Mouse (Mus musculus): ENCODE measurements around the gene Mpg. TPM values are rescaled to one million over a fixed set of nuclear protein-coding genes. Genes with fewer than 3 reads are reported as not detected.

Mpg gene
- total and polyA plus RNA-seq, 3 experiments = 39.1 to 40.3 (median 39.6) TPM

DNA sequence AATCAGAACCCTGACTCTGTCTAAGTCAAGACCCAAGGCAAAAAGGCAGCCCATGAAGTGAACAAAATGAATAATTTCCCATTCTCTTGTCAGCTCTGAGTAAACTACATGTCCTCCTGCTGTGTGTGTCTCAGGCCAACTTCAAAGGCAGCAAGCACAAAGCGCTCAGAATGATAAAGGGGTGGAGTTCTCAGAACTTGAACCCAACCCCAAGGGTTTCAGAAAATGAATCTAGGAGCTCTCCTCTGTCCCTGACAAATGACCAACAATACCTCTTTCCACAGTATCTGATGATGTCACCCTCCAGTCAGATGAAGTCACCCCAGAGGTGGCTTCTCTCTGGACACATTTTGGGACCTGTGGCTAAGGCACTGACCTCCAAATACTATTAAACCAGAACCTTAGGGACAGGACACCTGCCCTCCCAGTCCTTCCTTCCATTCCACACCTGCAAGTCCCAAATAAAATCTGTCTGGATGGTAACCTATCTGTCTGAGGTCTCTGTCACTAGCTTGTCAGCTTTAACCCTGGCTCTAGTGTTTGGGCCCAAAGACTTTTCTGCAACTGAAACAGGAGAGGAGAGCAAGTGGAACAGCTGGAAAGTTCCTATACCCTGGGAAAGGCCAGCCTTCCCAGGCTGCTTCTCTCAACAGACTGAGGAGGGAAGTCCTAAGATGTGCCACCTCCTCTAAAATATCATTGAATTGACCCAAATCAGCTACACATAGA lies 55.3 kb downstream of the Mpg start:
- no peak for TF ChIP-seq USF1 (IDR thresholded peaks at IDR 0.05; ENCODE audit: low read depth, low read length)
- no peak for TF ChIP-seq E2F4 (IDR thresholded peaks at IDR 0.05; ENCODE audit: insufficient replicate concordance, low read depth, low read length)
- no peak for TF ChIP-seq MYC (IDR thresholded peaks at IDR 0.05; ENCODE audit: low read depth, low read length)
- TF ChIP-seq MAX (IDR thresholded peaks at IDR 0.05; ENCODE audit: low read length) = no peak
- no peak for TF ChIP-seq CHD2 (IDR thresholded peaks at IDR 0.05; ENCODE audit: low read length)
- TF ChIP-seq EP300 (IDR thresholded peaks at IDR 0.05; ENCODE audit: low read length) = no peak
- TF ChIP-seq CHD1 (IDR thresholded peaks at IDR 0.05; ENCODE audit: low read depth, low read length) = no peak
- TF ChIP-seq RCOR1 (conservative IDR thresholded peaks at IDR 0.05; ENCODE audit: low read depth, low read length) = no peak
- H3K9ac ChIP-seq (ENCODE audit: insufficient read depth, low read depth) = no peak overlapping the region
- in situ Hi-C loops (cut with MboI; ENCODE audit: low pct_ligation_motif_present, low pct_unique_long_range_greater_than_20kb, low sequenced_read_pairs) = no loop called here
- H3K4me3 ChIP-seq (replicated peaks in 1 of 3; ENCODE audit: low read depth in 2 of 3, low read length in 2 of 3, poor library complexity in 1 of 3) = no peak overlapping the region
- peaks cover 13% of the 10 kb centered on the region for H3K27me3 ChIP-seq (replicated peaks)
- H3K4me2 ChIP-seq (ENCODE audit: insufficient read depth, low read depth, poor library complexity, severe bottlenecking) = no peak overlapping the region
- no peaks in the 10 kb centered on the region for H3K36me3 ChIP-seq (replicated peaks in 1 of 2; ENCODE audit: control insufficient read depth in 1 of 2, insufficient read depth in 1 of 2, low read length in 1 of 2)
- DNase-seq (ENCODE audit: extremely low read depth) = no peak
- H3K79me2 ChIP-seq (replicated peaks; ENCODE audit: control insufficient read depth, extremely low read depth, insufficient read depth, poor library complexity, severe bottlenecking) = no peaks in the 10 kb centered on the region
- dilution Hi-C loops (cut with MboI; ENCODE audit: extremely low pct_ligation_motif_present, extremely low pct_unique_long_range_greater_than_20kb, low sequenced_read_pairs) = no loop called here
- H3K9me3 ChIP-seq (replicated peaks; ENCODE audit: low read length) = no peaks in the 10 kb centered on the region
- H3K27ac ChIP-seq (ENCODE audit: insufficient read depth, low read depth) = no peak overlapping the region
- H3K4me1 ChIP-seq (ENCODE audit: control insufficient read depth in 1 of 2, insufficient read depth in 2 of 2) = peaks cover 4 to 19% of the 10 kb centered on the region in 2 experiments; a peak in 3 of 4 replicates

Other genes with a start within 250 kb of the Mpg start
- gene Nsg2, start 226.0 kb upstream of the Mpg start, total RNA-seq (2012; rRNA removed) = 1.4 and 2.8 TPM in 2 replicates
- 7.3 and 7.5 TPM in 2 replicates for gene Nsg2, start 226.0 kb upstream of the Mpg start, total RNA-seq (2014; rRNA removed)
- 7.4 and 7.6 TPM in 2 replicates for gene Nsg2, start 226.0 kb upstream of the Mpg start, polyA plus RNA-seq (2012; ENCODE audit: insufficient read length, low read depth)
- gene Il9r, start 26.2 kb upstream of the Mpg start, total RNA-seq (2012; rRNA removed) = 16.8 and 20.0 TPM in 2 replicates
- gene Il9r, start 26.2 kb upstream of the Mpg start, total RNA-seq (2014; rRNA removed) = 51.6 and 52.1 TPM in 2 replicates
- gene Il9r, start 26.2 kb upstream of the Mpg start, polyA plus RNA-seq (2012; ENCODE audit: insufficient read length, low read depth) = 45.3 and 47.5 TPM in 2 replicates
- 113 and 123 TPM in 2 replicates for gene Snrnp25, start 21.1 kb upstream of the Mpg start, total RNA-seq (2012; rRNA removed)
- gene Snrnp25, start 21.1 kb upstream of the Mpg start, total RNA-seq (2014; rRNA removed) = 162 and 208 TPM in 2 replicates
- 106 and 131 TPM in 2 replicates for gene Snrnp25, start 21.1 kb upstream of the Mpg start, polyA plus RNA-seq (2012; ENCODE audit: insufficient read length, low read depth)
- 30.1 and 37.6 TPM in 2 replicates for gene Rhbdf1, start 4.2 kb upstream of the Mpg start, total RNA-seq (2012; rRNA removed)
- gene Rhbdf1, start 4.2 kb upstream of the Mpg start, total RNA-seq (2014; rRNA removed) = 24.7 TPM in 2 replicates
- gene Rhbdf1, start 4.2 kb upstream of the Mpg start, polyA plus RNA-seq (2012; ENCODE audit: insufficient read length, low read depth) = 27.2 and 34.2 TPM in 2 replicates
- 51.7 and 58.7 TPM in 2 replicates for gene Nprl3, start 41.2 kb downstream of the Mpg start, total RNA-seq (2012; rRNA removed)
- 43.1 and 47.9 TPM in 2 replicates for gene Nprl3, start 41.2 kb downstream of the Mpg start, total RNA-seq (2014; rRNA removed)
- gene Nprl3, start 41.2 kb downstream of the Mpg start, polyA plus RNA-seq (2012; ENCODE audit: insufficient read length, low read depth) = 66.8 and 79.8 TPM in 2 replicates
- gene Hba-x, start 49.9 kb downstream of the Mpg start, total RNA-seq (2012; rRNA removed) = not detected in 2 replicates
- not detected in 2 replicates for gene Hba-x, start 49.9 kb downstream of the Mpg start, total RNA-seq (2014; rRNA removed)
- not detected in 2 replicates for gene Hba-x, start 49.9 kb downstream of the Mpg start, polyA plus RNA-seq (2012; ENCODE audit: insufficient read length, low read depth)
- gene Hba-a1, start 57.0 kb downstream of the Mpg start, total RNA-seq (2012; rRNA removed) = 1.9 and 4.9 TPM in 2 replicates
- 4.1 and 5.2 TPM in 2 replicates for gene Hba-a1, start 57.0 kb downstream of the Mpg start, total RNA-seq (2014; rRNA removed)
- gene Hba-a1, start 57.0 kb downstream of the Mpg start, polyA plus RNA-seq (2012; ENCODE audit: insufficient read length, low read depth) = 3.3 and 4.7 TPM in 2 replicates
- gene Hbq1b, start 60.5 kb downstream of the Mpg start, total RNA-seq (2012; rRNA removed) = not detected in 2 replicates
- gene Hbq1b, start 60.5 kb downstream of the Mpg start, total RNA-seq (2014; rRNA removed) = not detected in 2 replicates
- not detected in 2 replicates for gene Hbq1b, start 60.5 kb downstream of the Mpg start, polyA plus RNA-seq (2012; ENCODE audit: insufficient read length, low read depth)
- 2.6 and 4.6 TPM in 2 replicates for gene Hba-a2, start 70.0 kb downstream of the Mpg start, total RNA-seq (2012; rRNA removed)
- gene Hba-a2, start 70.0 kb downstream of the Mpg start, total RNA-seq (2014; rRNA removed) = 2.9 and 3.1 TPM in 2 replicates
- gene Hba-a2, start 70.0 kb downstream of the Mpg start, polyA plus RNA-seq (2012; ENCODE audit: insufficient read length, low read depth) = 10.3 and 13.3 TPM in 2 replicates
- gene Hbq1a, start 73.6 kb downstream of the Mpg start, total RNA-seq (2012; rRNA removed) = not detected in 2 replicates
- not detected in 2 replicates for gene Hbq1a, start 73.6 kb downstream of the Mpg start, total RNA-seq (2014; rRNA removed)
- not detected in 2 replicates for gene Hbq1a, start 73.6 kb downstream of the Mpg start, polyA plus RNA-seq (2012; ENCODE audit: insufficient read length, low read depth)
- 5.3 and 6.7 TPM in 2 replicates for gene Sh3pxd2b, start 121.3 kb downstream of the Mpg start, total RNA-seq (2012; rRNA removed)
- gene Sh3pxd2b, start 121.3 kb downstream of the Mpg start, total RNA-seq (2014; rRNA removed) = 1.7 and 2.4 TPM in 2 replicates
- 11.3 and 13.2 TPM in 2 replicates for gene Sh3pxd2b, start 121.3 kb downstream of the Mpg start, polyA plus RNA-seq (2012; ENCODE audit: insufficient read length, low read depth)
- 10.3 and 13.4 TPM in 2 replicates for gene Ubtd2, start 228.9 kb downstream of the Mpg start, total RNA-seq (2012; rRNA removed)
- gene Ubtd2, start 228.9 kb downstream of the Mpg start, total RNA-seq (2014; rRNA removed) = 17.8 and 21.4 TPM in 2 replicates
- gene Ubtd2, start 228.9 kb downstream of the Mpg start, polyA plus RNA-seq (2012; ENCODE audit: insufficient read length, low read depth) = 17.4 and 18.2 TPM in 2 replicates

Measured in CH12.LX (cell line).